Mouse (Mus musculus) forebrain, embryonic 14.5 days (tissue): ENCODE results near the gene Ccdc9. TPM values are rescaled to one million over a fixed set of nuclear protein-coding genes. Genes with fewer than 3 reads are reported as not detected.

ENCODE experiments used
- ATAC-seq: fragments of 200-750 bp; cut with Nextera tagmentation; 2 replicates; pipeline ENCODE4 v1.8.0; 2017; ENCODE audit warnings: mild to moderate bottlenecking, moderate library complexity
- DNase-seq: peaks from one replicate; pipeline ENCODE4 v3.0.0-alpha.2; 2015; ENCODE audit warnings: low spot score
- H3K27ac ChIP-seq: fragments of 300-500 bp; sonication (generic); 2 replicates; pipeline ENCODE4 v1.5.1; 2014; ENCODE audit warnings: low read depth, mild to moderate bottlenecking, control low read depth, low read length, moderate library complexity
- H3K27me3 ChIP-seq: fragments of 300-500 bp; sonication (generic); replicated peaks from 2 replicates; pipeline ENCODE4 v1.6.1; 2014; ENCODE audit warnings: low read length, control low read depth, mixed read lengths; ENCODE audit not compliant: control insufficient read depth, insufficient read depth
- H3K36me3 ChIP-seq: fragments of 300-500 bp; sonication (generic); 2 replicates; pipeline ENCODE4 v1.6.1; 2014; ENCODE audit warnings: low read length, control low read depth; ENCODE audit not compliant: control insufficient read depth, insufficient read depth
- H3K4me1 ChIP-seq: fragments of 300-500 bp; sonication (generic); 2 replicates; pipeline ENCODE4 v1.6.1; 2014; ENCODE audit warnings: antibody characterized with exemption, low read length, control low read depth; ENCODE audit not compliant: control insufficient read depth, insufficient read depth
- H3K4me2 ChIP-seq: fragments of 300-500 bp; sonication (generic); 2 replicates; pipeline ENCODE4 v1.6.1; 2014; ENCODE audit warnings: mild to moderate bottlenecking, control low read depth, low read length
- H3K4me3 ChIP-seq: fragments of 300-500 bp; sonication (generic); 2 replicates; pipeline ENCODE4 v1.5.1; 2014; ENCODE audit warnings: low read depth, low read length, control low read depth
- H3K9ac ChIP-seq: fragments of 300-500 bp; sonication (generic); 2 replicates; pipeline ENCODE4 v1.6.1; 2014; ENCODE audit warnings: mild to moderate bottlenecking, low read length, control low read depth, moderate library complexity
- H3K9me3 ChIP-seq: fragments of 300-500 bp; sonication (generic); replicated peaks from 2 replicates; pipeline ENCODE4 v1.6.1; 2016; ENCODE audit warnings: low read length, control low read depth, mixed read lengths; ENCODE audit not compliant: control insufficient read depth
- WGBS: fragments of 180-500 bp; shearing (Covaris S2); extraction: QIAGEN DNeasy Blood & Tissue Kit; methylation state at CpG from one replicate; pipeline ENCODE4 v1.1.7; 2014; 5-methylcytosine and 5-hydroxymethylcytosine counted together
- polyA plus RNA-seq: library from polyadenylated mRNA; unstranded; fragments of >200 nt; fragmentation: Nextera tagmentation; extraction: Ambion mirVana; gene quantifications from 2 replicates; pipeline ENCODE4 v1.2.1, GENCODE M21; 2014

The Ccdc9 gene
- 12.6 and 15.2 TPM in 2 replicates for polyA plus RNA-seq

DNA sequence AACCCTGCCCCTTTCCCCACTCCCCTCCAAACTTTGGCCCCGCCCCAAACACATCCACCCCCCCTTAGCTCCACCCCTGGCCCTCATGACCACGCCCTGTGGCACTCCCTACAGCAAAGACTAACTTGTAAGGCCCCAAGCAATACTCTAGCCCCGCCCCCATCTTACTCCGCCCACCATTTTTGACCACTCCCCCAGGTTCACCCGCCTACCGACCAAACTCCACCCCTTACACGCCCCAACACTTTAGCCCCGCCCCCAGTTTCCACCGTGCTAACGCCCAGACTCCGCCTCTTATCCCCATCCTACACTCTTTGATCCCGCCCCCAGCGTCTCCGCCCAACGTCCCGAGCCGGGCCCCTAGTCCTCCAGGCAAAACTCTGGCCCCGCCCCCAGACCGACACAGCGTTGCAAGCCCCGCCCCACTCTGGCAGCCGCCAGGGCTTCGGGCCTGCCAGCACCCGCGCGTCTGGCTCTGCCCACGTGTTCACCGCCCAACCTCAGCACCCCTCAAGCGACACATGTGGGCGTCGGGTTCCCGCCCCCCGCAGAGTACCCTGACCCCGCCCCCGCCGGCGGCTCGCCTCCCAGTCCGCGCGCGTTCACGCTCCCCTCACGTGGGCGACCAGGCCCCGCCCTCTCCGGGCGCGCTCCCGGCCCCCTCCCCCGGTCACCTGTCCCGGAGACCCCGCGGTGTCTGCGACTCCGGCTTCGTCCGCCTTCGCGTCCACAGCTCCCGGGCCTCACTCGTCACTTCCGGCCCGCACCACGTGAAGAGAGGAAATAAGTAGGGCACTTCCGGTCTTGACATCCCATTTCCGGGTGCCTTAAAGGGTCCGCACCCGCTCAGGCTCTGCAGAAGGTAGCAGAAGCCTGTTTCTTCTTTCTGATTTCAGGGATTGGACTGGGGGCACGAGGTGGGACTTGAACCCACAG lies at the start of gene Ccdc9:
Ccdc9 (minus strand) TSS at position 770 of the 936 bp plus-strand sequence.
- H3K27ac ChIP-seq = peak within 1 kb of the TSS; percentile 94
- peak within 1 kb of the TSS; percentile 49 for H3K4me2 ChIP-seq
- peak within 1 kb of the TSS; percentile 72 for H3K9ac ChIP-seq
- H3K36me3 ChIP-seq = peaks cover 29% of the 10 kb centered on the region
- H3K4me3 ChIP-seq = peak within 1 kb of the TSS; percentile 68
- DNase-seq = peak; percentile 98
- H3K27me3 ChIP-seq = no peaks in the 10 kb centered on the region
- WGBS = 1% methylated on average over 70 of the region's 70 CpGs
- peaks cover 4% of the 10 kb centered on the region; the same call in 1 of the 2 replicates for H3K4me1 ChIP-seq
- no peaks in the 10 kb centered on the region for H3K9me3 ChIP-seq
- peak; percentile 95 for ATAC-seq

DNA sequence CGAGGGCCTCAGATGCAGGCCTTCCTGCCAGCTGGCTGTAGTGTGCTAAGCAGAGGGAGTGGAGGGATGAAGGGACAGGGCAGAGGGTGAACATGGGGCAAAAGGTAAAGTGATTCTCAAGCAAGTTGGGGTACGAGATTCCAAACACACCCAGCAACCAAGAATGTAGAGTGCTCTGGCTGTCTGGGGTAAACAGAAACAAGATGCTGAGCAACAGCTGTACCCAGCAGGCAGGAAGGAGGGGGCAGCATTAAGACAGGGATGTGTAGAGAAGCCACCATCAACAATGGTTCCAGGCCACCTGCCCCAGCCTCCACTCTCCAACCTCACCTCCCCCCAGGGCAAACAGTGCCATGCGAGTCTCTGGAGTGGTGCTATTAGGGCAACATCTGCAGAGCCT lies 42.6 kb upstream of the Ccdc9 start:
- peaks cover 76% of the 10 kb centered on the region for H3K36me3 ChIP-seq
- H3K4me2 ChIP-seq = no peak overlapping the region
- H3K4me3 ChIP-seq = no peak overlapping the region
- whole genome bisulfite sequencing = 89% methylated on average over 3 of the region's 3 CpGs
- H3K27me3 ChIP-seq = no peaks in the 10 kb centered on the region
- H3K9ac ChIP-seq = no peak overlapping the region
- DNase-seq = no peak
- ATAC-seq = no peak
- no peaks in the 10 kb centered on the region for H3K4me1 ChIP-seq
- H3K27ac ChIP-seq = no peak overlapping the region
- H3K9me3 ChIP-seq = no peaks in the 10 kb centered on the region

DNA sequence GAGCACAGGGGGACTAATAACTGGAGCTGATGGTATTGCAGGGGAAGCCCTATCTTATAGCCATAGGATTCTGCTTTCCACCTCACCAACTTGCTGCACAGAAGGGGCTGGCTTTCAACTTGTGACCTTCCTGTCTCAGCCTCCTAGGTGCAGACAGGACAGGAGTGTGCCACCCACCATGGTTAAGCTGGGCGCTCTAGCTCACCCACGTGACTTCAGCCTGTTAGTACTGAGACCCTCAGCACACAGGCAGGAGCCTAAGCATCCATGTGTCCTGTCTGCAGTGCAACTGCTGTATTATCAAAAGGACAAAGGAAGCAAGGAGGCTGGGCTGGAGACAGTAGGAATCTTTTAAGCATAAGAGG lies 40.0 kb upstream of the Ccdc9 start:
- Histone ChIP-seq H3K9ac (no peak overlapping the region), H3K9me3 (no peaks in the 10 kb centered on the region), H3K4me2 (no peak overlapping the region), H3K27me3 (no peaks in the 10 kb centered on the region), H3K4me1 (no peaks in the 10 kb centered on the region), H3K36me3 (peaks cover 53% of the 10 kb centered on the region), H3K4me3 (no peak overlapping the region), H3K27ac (no peak overlapping the region)
- ATAC-seq (no peak), DNase-seq (no peak)
- 91% methylated on average over 2 of the region's 2 CpGs for WGBS

DNA sequence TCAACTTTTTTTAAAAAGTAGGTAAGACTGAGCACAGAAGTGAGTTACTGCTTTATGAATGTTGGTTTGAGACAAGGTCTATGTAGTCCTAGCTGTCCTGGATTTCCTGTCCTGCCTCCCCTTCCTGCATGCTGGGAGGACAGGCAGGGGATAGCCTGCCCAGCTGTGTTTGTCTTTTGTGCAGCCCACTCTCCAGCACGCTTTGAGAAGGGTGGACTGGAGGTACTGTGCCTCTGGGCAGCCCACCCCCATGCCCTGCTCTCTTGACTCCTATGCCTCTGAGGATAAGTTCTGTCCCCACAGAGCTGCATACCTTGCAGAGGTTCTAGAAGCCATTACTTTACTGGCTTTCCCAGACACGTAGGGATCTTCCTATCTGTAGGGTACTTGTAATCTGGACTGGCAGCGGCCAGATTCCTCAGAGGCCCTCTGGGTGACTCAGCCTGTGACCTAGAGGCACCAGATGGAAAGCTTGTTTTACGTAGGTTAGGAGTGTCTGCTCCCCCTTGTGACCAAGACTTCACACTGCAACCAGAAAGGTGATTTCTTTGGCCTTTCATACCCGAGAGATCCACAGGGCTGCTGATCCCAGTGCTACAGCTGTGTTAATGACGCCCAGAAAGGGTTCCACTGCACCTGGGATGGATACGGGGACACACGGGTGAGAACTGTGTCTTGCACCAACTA lies 39.5 kb upstream of the Ccdc9 start:
- peak; percentile 60 for ATAC-seq
- Histone ChIP-seq H3K27ac (no peak overlapping the region), H3K9ac (no peak overlapping the region), H3K36me3 (peaks cover 51% of the 10 kb centered on the region), H3K4me1 (no peaks in the 10 kb centered on the region), H3K4me3 (no peak overlapping the region), H3K27me3 (no peaks in the 10 kb centered on the region), H3K9me3 (no peaks in the 10 kb centered on the region), H3K4me2 (no peak overlapping the region)
- peak; percentile 83 for DNase-seq
- WGBS = 34% methylated on average over 8 of the region's 8 CpGs

DNA sequence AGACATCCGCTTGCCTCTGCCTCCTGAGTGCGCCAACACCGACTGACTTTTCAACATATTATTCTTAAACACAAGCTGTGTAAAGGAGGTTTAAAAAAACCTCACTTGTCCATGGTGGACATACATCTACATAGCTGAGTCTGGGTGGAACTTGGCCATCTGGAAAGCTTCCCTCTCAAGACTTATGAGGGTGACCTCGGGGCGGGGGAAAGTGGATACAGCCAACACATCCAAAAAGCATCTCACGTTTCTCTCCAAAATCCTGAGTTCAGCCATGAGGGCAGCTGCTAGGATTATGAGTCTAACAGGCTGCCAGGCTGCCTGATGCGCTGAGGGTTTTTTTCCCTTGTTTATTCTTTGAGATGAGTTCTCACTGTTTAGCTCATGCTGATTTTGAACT lies 38.1 kb upstream of the Ccdc9 start:
- H3K4me3 ChIP-seq = no peak overlapping the region
- no peak for ATAC-seq
- WGBS = 98% methylated on average over 7 of the region's 7 CpGs
- H3K9ac ChIP-seq = no peak overlapping the region
- no peaks in the 10 kb centered on the region for H3K4me1 ChIP-seq
- no peaks in the 10 kb centered on the region for H3K9me3 ChIP-seq
- DNase-seq = no peak
- H3K27ac ChIP-seq = no peak overlapping the region
- peaks cover 37% of the 10 kb centered on the region for H3K36me3 ChIP-seq
- H3K27me3 ChIP-seq = no peaks in the 10 kb centered on the region
- no peak overlapping the region for H3K4me2 ChIP-seq

DNA sequence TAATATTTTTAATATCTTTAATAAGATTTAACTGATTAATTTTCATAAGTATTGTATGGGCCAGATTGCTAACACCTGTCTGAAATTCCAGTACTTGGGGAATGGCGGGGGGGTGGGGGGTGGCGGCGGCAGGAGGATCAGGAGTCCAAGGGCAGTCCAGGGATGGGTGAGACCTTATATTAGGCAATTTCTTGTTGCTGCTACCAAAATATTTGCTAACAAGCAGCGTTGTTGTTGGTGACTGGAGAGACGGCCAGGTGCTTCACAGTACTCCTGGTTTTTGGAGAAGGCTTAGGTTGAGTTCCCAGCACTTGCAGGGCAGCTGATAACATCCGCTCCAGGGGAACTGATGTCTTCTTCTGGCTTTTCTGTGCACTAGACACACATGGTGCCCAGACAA lies 33.9 kb upstream of the Ccdc9 start:
- no peak overlapping the region for H3K9ac ChIP-seq
- ATAC-seq (no peak), DNase-seq (no peak)
- no peaks in the 10 kb centered on the region for H3K9me3 ChIP-seq
- H3K27ac ChIP-seq = no peak overlapping the region
- WGBS = 90% methylated on average over 6 of the region's 6 CpGs
- no peaks in the 10 kb centered on the region for H3K4me1 ChIP-seq
- H3K36me3 ChIP-seq = peaks cover 10% of the 10 kb centered on the region; the same call in 1 of the 2 replicates
- H3K4me3 ChIP-seq = no peak overlapping the region
- H3K27me3 ChIP-seq = no peaks in the 10 kb centered on the region
- no peak overlapping the region for H3K4me2 ChIP-seq

DNA sequence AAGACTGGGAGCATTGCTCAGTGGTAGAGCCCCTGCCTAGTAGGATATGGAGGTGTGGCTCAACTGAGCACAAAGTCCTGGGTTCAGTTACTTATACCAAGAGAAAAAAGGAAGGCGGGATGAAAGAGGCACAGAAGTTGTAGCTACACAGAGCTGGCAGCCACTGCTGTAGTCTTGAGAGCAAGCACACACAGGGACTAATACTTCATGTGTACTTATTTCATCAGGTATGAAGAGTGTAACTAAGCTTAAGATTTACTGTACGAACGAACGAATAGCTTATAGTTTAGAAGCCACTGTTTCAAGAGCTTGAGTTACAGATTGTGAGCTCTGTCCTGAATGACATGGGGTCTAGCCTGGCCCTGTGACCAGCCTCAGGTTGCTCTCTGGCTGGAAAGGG lies 32.6 kb upstream of the Ccdc9 start:
- DNase-seq (no peak), ATAC-seq (no peak)
- Histone ChIP-seq H3K27ac (no peak overlapping the region), H3K36me3 (peaks cover 8% of the 10 kb centered on the region; the same call in 1 of the 2 replicates), H3K4me3 (no peak overlapping the region), H3K9me3 (no peaks in the 10 kb centered on the region), H3K4me2 (no peak overlapping the region), H3K4me1 (no peaks in the 10 kb centered on the region), H3K9ac (no peak overlapping the region), H3K27me3 (no peaks in the 10 kb centered on the region)
- WGBS = 91% methylated on average over 4 of the region's 4 CpGs

DNA sequence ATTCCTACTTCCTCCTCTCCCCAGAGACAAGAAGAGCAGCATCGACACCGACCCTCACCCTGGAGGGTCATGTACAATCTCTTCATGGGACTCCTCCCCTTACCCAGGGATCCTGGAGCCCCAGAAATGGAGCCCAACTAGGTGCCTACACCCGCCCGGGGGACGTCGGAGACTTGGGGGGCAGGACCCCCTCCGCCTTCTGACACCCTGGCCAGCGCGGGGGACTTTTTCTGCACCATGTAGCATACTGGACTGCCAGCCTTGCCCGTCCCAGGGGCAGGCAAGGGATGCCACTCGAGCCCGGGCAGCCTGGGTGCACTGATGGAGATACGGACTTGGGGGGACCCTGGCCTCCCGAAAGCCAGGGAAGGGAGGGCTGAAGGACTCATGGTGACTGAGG lies 30.5 kb upstream of the Ccdc9 start:
- Histone ChIP-seq H3K4me3 (no peak overlapping the region), H3K36me3 (peaks cover 7% of the 10 kb centered on the region; the same call in 1 of the 2 replicates), H3K4me2 (no peak overlapping the region), H3K27ac (no peak overlapping the region), H3K4me1 (peaks cover 14% of the 10 kb centered on the region), H3K9ac (no peak overlapping the region), H3K9me3 (no peaks in the 10 kb centered on the region), H3K27me3 (peaks cover 5% of the 10 kb centered on the region; the same call in 1 of the 2 replicates)
- no peak for ATAC-seq
- 83% methylated on average over 14 of the region's 14 CpGs for WGBS
- no peak for DNase-seq
